Mouse (Mus musculus) CH12.LX (cell line): ENCODE results near the gene Creb3l1. TPM values are rescaled to one million over a fixed set of nuclear protein-coding genes. Genes with fewer than 3 reads are reported as not detected.

Experiments
- DNase-seq: peaks from one replicate; pipeline ENCODE4 v3.0.0-alpha.2; 2013; ENCODE audit errors: extremely low read depth
- H3K27ac ChIP-seq: 2 replicates; pipeline ENCODE4 v1.5.1; 2012; ENCODE audit warnings: low read depth, mild to moderate bottlenecking, control low read depth, moderate library complexity; ENCODE audit not compliant: insufficient read depth
- H3K27me3 ChIP-seq: replicated peaks from 2 replicates; pipeline ENCODE3; 2012; ENCODE audit warnings: inconsistent platforms
- H3K36me3 ChIP-seq, 2 experiments: replicated peaks in 1 of 2; 2 replicates each; pipeline versions ENCODE3 to v1.6.1; 2012; ENCODE audit warnings: inconsistent platforms in 1 of 2, low read length in 1 of 2, mild to moderate bottlenecking in 1 of 2, mixed read lengths in 1 of 2, moderate library complexity in 1 of 2; ENCODE audit not compliant: control insufficient read depth in 1 of 2, insufficient read depth in 1 of 2
- H3K4me1 ChIP-seq, 2 experiments: 2 replicates each; pipeline ENCODE4 v1.6.1; 2012; ENCODE audit warnings: inconsistent platforms in 1 of 2, moderate library complexity in 1 of 2; ENCODE audit not compliant: insufficient read depth in 2 of 2, control insufficient read depth in 1 of 2
- H3K4me2 ChIP-seq: 2 replicates; pipeline ENCODE4 v1.6.1; 2012; ENCODE audit warnings: low read depth, mild to moderate bottlenecking, control low read depth; ENCODE audit not compliant: poor library complexity, insufficient read depth, severe bottlenecking
- H3K4me3 ChIP-seq, 3 experiments: fragments of 150-350 bp in 1 of 3; sonication (generic) in 1 of 3; replicated peaks in 1 of 3; 2 replicates each; pipeline versions ENCODE3 to v1.5.1; 2011 to 2012; ENCODE audit warnings: low read depth in 2 of 3, low read length in 2 of 3, mild to moderate bottlenecking in 2 of 3, moderate library complexity in 2 of 3, control low read depth in 1 of 3, improper control_type of control experiment in 1 of 3, inconsistent platforms in 1 of 3, mixed read lengths in 1 of 3; ENCODE audit not compliant: poor library complexity in 1 of 3
- H3K79me2 ChIP-seq: replicated peaks from 2 replicates; pipeline ENCODE4 v1.6.1; 2012; ENCODE audit warnings: mild to moderate bottlenecking, moderate library complexity; ENCODE audit not compliant: control insufficient read depth, poor library complexity, insufficient read depth, severe bottlenecking; ENCODE audit errors: extremely low read depth
- H3K9ac ChIP-seq: 2 replicates; pipeline ENCODE4 v1.6.1; 2012; ENCODE audit warnings: low read depth, mild to moderate bottlenecking, control low read depth, moderate library complexity; ENCODE audit not compliant: insufficient read depth
- H3K9me3 ChIP-seq: replicated peaks from 2 replicates; pipeline ENCODE3; 2012; ENCODE audit warnings: low read length, inconsistent platforms, mixed read lengths
- CHD1 ChIP-seq: IDR thresholded peaks from 2 replicates; pipeline ENCODE4 v1.6.1; 2012; ENCODE audit warnings: low read depth, low read length, improper control_type of control experiment, inconsistent platforms
- CTCF ChIP-seq, 2 experiments: IDR thresholded peaks in 1 of 2; conservative IDR thresholded peaks in 1 of 2; 2 replicates each; pipeline ENCODE4 v1.5.1; 2011 to 2012; ENCODE audit warnings: low read depth in 2 of 2, low read length in 2 of 2, improper control_type of control experiment in 1 of 2, inconsistent platforms in 1 of 2, mild to moderate bottlenecking in 1 of 2, moderate library complexity in 1 of 2
- E2F4 ChIP-seq: IDR thresholded peaks from 2 replicates; pipeline ENCODE4 v1.6.1; 2011; ENCODE audit warnings: low read depth, low read length, improper control_type of control experiment; ENCODE audit not compliant: insufficient replicate concordance
- EP300 ChIP-seq: IDR thresholded peaks from 2 replicates; pipeline ENCODE4 v1.6.1; 2011; ENCODE audit warnings: low read length, improper control_type of control experiment
- ETS1 ChIP-seq: conservative IDR thresholded peaks from 2 replicates; pipeline ENCODE4 v1.6.1; 2012; ENCODE audit warnings: low read depth, mild to moderate bottlenecking, inconsistent platforms, low read length, improper control_type of control experiment, moderate library complexity
- HCFC1 ChIP-seq: IDR thresholded peaks from 2 replicates; pipeline ENCODE4 v1.6.1; 2012; ENCODE audit warnings: low read depth, mild to moderate bottlenecking, inconsistent platforms, low read length, improper control_type of control experiment
- JUN ChIP-seq: IDR thresholded peaks from 2 replicates; pipeline ENCODE4 v1.6.1; 2011; ENCODE audit warnings: low read depth, mild to moderate bottlenecking, low read length, improper control_type of control experiment, moderate library complexity; ENCODE audit not compliant: insufficient read depth
- JUND ChIP-seq: conservative IDR thresholded peaks from 2 replicates; pipeline ENCODE4 v1.6.1; 2011; ENCODE audit warnings: low read depth, low read length, improper control_type of control experiment
- MAX ChIP-seq: IDR thresholded peaks from 2 replicates; pipeline ENCODE4 v1.6.1; 2011; ENCODE audit warnings: low read length, improper control_type of control experiment
- MEF2A ChIP-seq: IDR thresholded peaks from 2 replicates; pipeline ENCODE4 v1.6.1; 2014; ENCODE audit warnings: low read depth, mild to moderate bottlenecking, inconsistent platforms, low read length, improper control_type of control experiment, borderline replicate concordance
- MYC ChIP-seq: IDR thresholded peaks from 2 replicates; pipeline ENCODE4 v1.6.1; 2011; ENCODE audit warnings: low read depth, mild to moderate bottlenecking, improper control_type of control experiment, low read length
- NELFE ChIP-seq: IDR thresholded peaks from 2 replicates; pipeline ENCODE4 v1.6.1; 2011; ENCODE audit warnings: low read depth, low read length, improper control_type of control experiment
- NRF1 ChIP-seq: IDR thresholded peaks from 2 replicates; pipeline ENCODE4 v1.6.1; 2014; ENCODE audit warnings: low read depth, mild to moderate bottlenecking, inconsistent platforms, low read length, improper control_type of control experiment, moderate library complexity
- PAX5 ChIP-seq: IDR thresholded peaks from 2 replicates; pipeline ENCODE4 v1.6.1; 2012; ENCODE audit warnings: low read length, inconsistent platforms, mixed read lengths
- RAD21 ChIP-seq: IDR thresholded peaks from 2 replicates; pipeline ENCODE4 v1.6.1; 2011; ENCODE audit warnings: low read depth, mild to moderate bottlenecking, low read length, improper control_type of control experiment, moderate library complexity
- UBTF ChIP-seq: IDR thresholded peaks from 2 replicates; pipeline ENCODE4 v1.6.1; 2012; ENCODE audit warnings: low read depth, mild to moderate bottlenecking, inconsistent platforms, low read length, improper control_type of control experiment, moderate library complexity
- USF2 ChIP-seq: conservative IDR thresholded peaks from 2 replicates; pipeline ENCODE4 v1.6.1; 2011; ENCODE audit warnings: low read depth, low read length, improper control_type of control experiment
- ZMIZ1 ChIP-seq: IDR thresholded peaks from 2 replicates; pipeline ENCODE4 v1.6.1; 2012; ENCODE audit warnings: low read depth, mild to moderate bottlenecking, inconsistent platforms, low read length, improper control_type of control experiment
- ZNF384 ChIP-seq: IDR thresholded peaks from 2 replicates; pipeline ENCODE4 v1.6.1; 2012; ENCODE audit warnings: low read depth, low read length, improper control_type of control experiment, inconsistent platforms
- dilution Hi-C: fragments of 300-500 bp; cut with MboI; formaldehyde crosslinking; loops from 2 replicates; pipeline ENCODE4 v1.14.3; 2020; ENCODE audit warnings: low sequenced_read_pairs; ENCODE audit not compliant: extremely low pct_unique_long_range_greater_than_20kb, extremely low pct_ligation_motif_present
- in situ Hi-C: fragments of 300-500 bp; cut with MboI; formaldehyde crosslinking; loops from 3 replicates; pipeline ENCODE4 v1.14.3; 2019; ENCODE audit warnings: low sequenced_read_pairs, low pct_ligation_motif_present, low pct_unique_long_range_greater_than_20kb, mixed read lengths
- polyA plus RNA-seq: library from polyadenylated mRNA; unstranded; fragments of >175 nt; gene quantifications from 2 replicates; pipeline ENCODE4 v1.2.1, GENCODE M21; 2012; ENCODE audit warnings: low read depth; ENCODE audit not compliant: insufficient read length
- total RNA-seq, 2 experiments: library from RNA; depleted of rRNA; stranded (reverse); fragments of 300-350 nt in 1 of 2; fragments of >200 nt in 1 of 2; gene quantifications; 2 replicates each; pipeline ENCODE4 v1.2.3; 2012 to 2014

Creb3l1 gene
- total and polyA plus RNA-seq, 3 experiments, result 0.08 to 2.0 (median 0.59) TPM

DNA sequence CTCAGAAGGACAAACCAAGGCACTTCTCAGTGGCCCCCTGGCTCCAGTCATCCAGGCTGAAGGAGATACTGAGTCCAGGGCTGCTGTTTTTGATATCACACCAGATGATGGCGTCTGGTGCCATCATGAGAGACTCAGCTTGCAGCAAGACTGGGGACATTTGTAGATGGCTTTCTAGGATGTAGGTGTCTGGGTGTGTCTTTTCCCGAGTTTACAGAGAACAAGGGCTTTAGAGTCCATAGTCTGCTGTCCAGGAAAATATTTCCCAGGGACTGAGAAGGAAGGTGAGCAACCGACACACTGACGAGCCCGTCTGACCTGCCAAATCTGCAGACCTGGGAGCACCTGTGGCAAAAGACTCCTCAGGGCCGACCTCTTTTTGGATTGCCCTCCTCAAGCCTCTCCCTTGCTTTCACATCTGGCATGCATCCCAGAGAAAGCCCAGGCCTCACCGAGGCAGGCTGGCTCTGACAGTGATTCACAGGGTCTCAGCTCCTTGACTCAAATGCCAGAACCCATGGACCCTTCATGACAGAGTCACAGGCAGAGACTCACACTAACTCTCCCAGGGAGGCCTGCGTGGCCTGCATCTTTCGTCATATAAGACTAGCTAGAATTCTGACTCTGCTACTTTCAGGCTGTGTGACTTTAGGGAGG lies 23.9 kb upstream of the Creb3l1 start:
- no peaks in the 10 kb centered on the region for H3K4me1 ChIP-seq
- H3K27me3 ChIP-seq, result peaks cover 48% of the 10 kb centered on the region
- H3K4me3 ChIP-seq, result no peak overlapping the region
- in situ Hi-C loops (no loop called here), dilution Hi-C loops (no loop called here)
- H3K4me2 ChIP-seq, result no peak overlapping the region
- H3K79me2 ChIP-seq, result no peaks in the 10 kb centered on the region
- TF ChIP-seq USF2 (no peak), PAX5 (no peak), CHD1 (no peak), UBTF (no peak), ZNF384 (no peak), ZMIZ1 (no peak), JUND (no peak)
- H3K36me3 ChIP-seq, result no peaks in the 10 kb centered on the region
- no peak for DNase-seq
- no peak overlapping the region for H3K9ac ChIP-seq
- H3K9me3 ChIP-seq, result no peaks in the 10 kb centered on the region
- H3K27ac ChIP-seq, result no peak overlapping the region

GRCm38 (mm10) chr2:92047601-92048000 lies 23.3 kb upstream of the Creb3l1 start:
- Histone ChIP-seq H3K79me2 (no peaks in the 10 kb centered on the region), H3K4me2 (no peak overlapping the region), H3K4me1 (no peaks in the 10 kb centered on the region), H3K9ac (no peak overlapping the region), H3K4me3 (no peak overlapping the region), H3K27me3 (peaks cover 46% of the 10 kb centered on the region), H3K36me3 (no peaks in the 10 kb centered on the region), H3K9me3 (no peaks in the 10 kb centered on the region), H3K27ac (no peak overlapping the region)
- in situ Hi-C loops (no loop called here), dilution Hi-C loops (no loop called here)
- no peak for DNase-seq
- no peak for TF ChIP-seq RAD21
- TF ChIP-seq HCFC1, result no peak
- no peak for TF ChIP-seq ETS1
- no peak for TF ChIP-seq CTCF (conservative IDR thresholded peaks at IDR 0.05 in 1 of 2, IDR thresholded peaks at IDR 0.05 in 1 of 2; ENCODE audit: low read depth in 2 of 2, low read length in 2 of 2)
- TF ChIP-seq EP300, result no peak
- TF ChIP-seq MEF2A, result no peak
- TF ChIP-seq USF2, result no peak
- no peak for TF ChIP-seq NELFE
- no peak for TF ChIP-seq MYC
- no peak for TF ChIP-seq UBTF
- no peak for TF ChIP-seq E2F4
- no peak for TF ChIP-seq PAX5
- TF ChIP-seq ZMIZ1, result no peak
- no peak for TF ChIP-seq JUN
- no peak for TF ChIP-seq MAX
- TF ChIP-seq NRF1, result no peak
